In the genomic region with DNA sequence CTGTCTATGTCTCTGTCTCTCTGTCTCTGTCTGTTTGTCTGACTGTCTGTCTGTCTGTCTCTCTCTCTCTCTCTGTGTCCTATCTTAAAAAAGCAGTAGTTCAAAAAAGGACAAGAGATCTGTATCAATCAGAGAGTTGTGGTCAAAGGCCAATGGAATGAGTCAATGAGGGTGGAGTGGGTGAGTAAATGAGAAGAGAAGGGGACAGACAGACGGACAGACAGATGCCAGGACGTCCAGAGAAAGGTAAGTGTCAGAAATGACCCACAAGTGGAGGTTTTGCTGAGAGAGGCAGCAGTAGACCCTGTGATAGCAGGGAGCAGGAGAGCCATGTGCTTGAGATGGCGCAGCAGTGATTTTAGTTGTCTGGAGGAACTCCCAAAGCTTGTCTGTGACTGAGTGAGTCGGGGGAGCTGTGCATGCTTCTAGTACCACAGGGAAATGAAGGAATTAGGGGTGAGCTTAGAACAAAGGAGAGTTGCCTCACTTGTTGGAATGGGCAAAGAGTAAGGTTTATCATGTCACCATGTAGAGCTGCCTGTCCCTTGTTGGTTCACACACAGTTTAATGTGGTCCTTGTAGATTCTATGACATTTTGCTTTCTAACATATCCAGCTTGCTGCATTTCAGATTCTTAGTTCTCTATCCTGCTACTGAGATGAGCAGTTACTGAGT, we compare ENCODE assay signal across 13 mouse cellular contexts. TPM values are rescaled to one million over a fixed set of nuclear protein-coding genes. Genes with fewer than 3 reads are reported as not detected.
A peak's percentile ranks its signal among the peaks of the same experiment; 100 is the strongest.
DNase-seq lines count a peak whose midpoint lies in the region; ATAC-seq and TF ChIP-seq lines count a peak whose summit lies in the region.
"Had no signal": no experiment of that assay in that cellular context is flagged by ENCODE, and none has a peak within 500 bp of the region (broad histone marks: within the 10 kb centered on the region; RNA-seq: fewer than 3 reads in every experiment).

No protein-coding gene starts in this region.

- H3K9me3 ChIP-seq in heart, embryonic 15.5 days (replicated peaks): no peaks in the 10 kb centered on the region
- no peaks in the 10 kb centered on the region for H3K9me3 ChIP-seq in heart, embryonic 10.5 days
- H3K9me3 ChIP-seq in lung, embryonic 16.5 days (ENCODE audit: control insufficient read depth, low read length): no peaks in the 10 kb centered on the region
- H3K9me3 ChIP-seq: hindbrain, embryonic 15.5 days; limb, embryonic 12.5 days had no signal

- peaks cover 90% of the 10 kb centered on the region for H3K79me2 ChIP-seq in myocyte (ENCODE audit: control insufficient read depth, insufficient read depth)

- no peaks in the 10 kb centered on the region for H3K27me3 ChIP-seq in heart, embryonic 15.5 days
- H3K27me3 ChIP-seq in heart, embryonic 10.5 days (ENCODE audit: insufficient read depth, poor library complexity, severe bottlenecking): no peaks in the 10 kb centered on the region
- H3K27me3 ChIP-seq in lung, embryonic 16.5 days (ENCODE audit: control insufficient read depth, insufficient read depth, low read depth, low read length): no peaks in the 10 kb centered on the region
- H3K27me3 ChIP-seq in Patski: no peaks in the 10 kb centered on the region
- H3K27me3 ChIP-seq in myocyte (ENCODE audit: control insufficient read depth, insufficient read depth, insufficient read length): no peaks in the 10 kb centered on the region
- H3K27me3 ChIP-seq: hindbrain, embryonic 15.5 days; limb, embryonic 12.5 days had no signal

- H3K4me1 ChIP-seq in heart, embryonic 15.5 days (replicated peaks): peaks cover 40% of the 10 kb centered on the region
- peaks cover 29% of the 10 kb centered on the region for H3K4me1 ChIP-seq in heart, embryonic 10.5 days
- H3K4me1 ChIP-seq in lung, embryonic 16.5 days (replicated peaks; ENCODE audit: control insufficient read depth, insufficient read depth, low read length): peaks cover 28% of the 10 kb centered on the region

- H3K36me3 ChIP-seq in heart, embryonic 15.5 days: no peaks in the 10 kb centered on the region
- 0 out of 2 replicates have a peak, but pooled peaks cover 4% of the 10 kb centered on the region for H3K36me3 ChIP-seq in heart, embryonic 10.5 days
- H3K36me3 ChIP-seq in lung, embryonic 16.5 days (ENCODE audit: control insufficient read depth, insufficient read depth, low read length): no peaks in the 10 kb centered on the region
- no peaks in the 10 kb centered on the region for H3K36me3 ChIP-seq in myocyte (ENCODE audit: control insufficient read depth, insufficient read depth)
- H3K36me3 ChIP-seq: hindbrain, embryonic 15.5 days; limb, embryonic 12.5 days had no signal

- no peak for ATAC-seq in heart, embryonic 15.5 days (replicated peaks; ENCODE audit: insufficient number of reproducible peaks, insufficient read depth, low FRiP score, low read depth)
- ATAC-seq in lung, embryonic 16.5 days (ENCODE audit: low read depth): peak; percentile 32; the same call in 1 of the 2 replicates
- ATAC-seq in Patski: peak; percentile 18
- ATAC-seq: forebrain, embryonic 16.5 days had no signal

- POLR2A ChIA-PET in Patski (lab: Charles Lee): no interaction called here

- no peak for TF ChIP-seq CTCF in Patski (IDR thresholded peaks at IDR 0.05)

- no peak overlapping the region for H3K4me2 ChIP-seq in heart, embryonic 15.5 days
- H3K4me2 ChIP-seq in lung, embryonic 16.5 days (ENCODE audit: low read depth, low read length): no peak overlapping the region
- peak overlapping the region; percentile 74 for H3K4me2 ChIP-seq in myocyte (ENCODE audit: low read depth)
- H3K4me2 ChIP-seq: hindbrain, embryonic 15.5 days; limb, embryonic 12.5 days had no signal

- H3ac ChIP-seq in myocyte (ENCODE audit: control insufficient read depth, insufficient read length): no peak overlapping the region

- CTCF ChIA-PET in Patski (lab: Charles Lee): interaction anchor here (1.2 to 1.5 kb wide), 3 partner anchors 8 to 30 kb away, joined by 3 to 6 read pairs (median 4); no protein-coding TSS in a partner anchor

- H3K4me3 ChIP-seq in heart, embryonic 15.5 days: no peak overlapping the region
- no peak overlapping the region for H3K4me3 ChIP-seq in heart, embryonic 10.5 days
- H3K4me3 ChIP-seq in lung, embryonic 16.5 days (ENCODE audit: low read length): no peak overlapping the region
- no peak overlapping the region for H3K4me3 ChIP-seq in myocyte
- H3K4me3 ChIP-seq: hindbrain, embryonic 15.5 days; limb, embryonic 12.5 days had no signal

- in situ Hi-C loops in Patski (cut with MboI; ENCODE audit: low pct_unique_long_range_greater_than_20kb): no loop called here

- TF ChIP-seq POLR2A in myocyte (IDR thresholded peaks at IDR 0.05; ENCODE audit: insufficient read length, low read depth): no peak

- DNase-seq in heart, embryonic 10.5 days (ENCODE audit: low spot score): no peak
- DNase-seq in lung, postnatal 14 days: no peak
- DNase-seq in Patski (ENCODE audit: low read depth, low spot score): no peak
- DNase-seq in gastrocnemius, postnatal 10 days: no peak
- DNase-seq in ovary, postnatal 36 days (ENCODE audit: low spot score): no peak
- DNase-seq: kidney, postnatal 14 days; layer of hippocampus, postnatal 36 days had no signal

- WGBS in heart, embryonic 15.5 days: 55% methylated on average over 4 of the region's 4 CpGs
- WGBS in heart, embryonic 10.5 days: 57% methylated on average over 4 of the region's 4 CpGs
- 57% methylated on average over 4 of the region's 4 CpGs for WGBS in lung, embryonic 16.5 days

- H3K27ac ChIP-seq in heart, embryonic 15.5 days: peak overlapping the region; percentile 39; the same call in 1 of the 2 replicates
- no peak overlapping the region for H3K27ac ChIP-seq in heart, embryonic 10.5 days
- peak overlapping the region; percentile 58 for H3K27ac ChIP-seq in lung, embryonic 16.5 days (ENCODE audit: low read length)
- H3K27ac ChIP-seq: hindbrain, embryonic 15.5 days had no signal

- no peak overlapping the region for H3K9ac ChIP-seq in heart, embryonic 15.5 days
- H3K9ac ChIP-seq in lung, embryonic 16.5 days (ENCODE audit: low read length): no peak overlapping the region
- H3K9ac ChIP-seq: hindbrain, embryonic 15.5 days; limb, embryonic 12.5 days had no signal

TF ChIP-seq in myocyte, 11 proteins besides CTCF, POLR2A, EP300 and RAD21:
- TF ChIP-seq REST (IDR thresholded peaks at IDR 0.05; ENCODE audit: insufficient read depth, insufficient read length) (no peak), MAX (IDR thresholded peaks at IDR 0.05; ENCODE audit: low read depth) (no peak), TCF3 (IDR thresholded peaks at IDR 0.05; ENCODE audit: insufficient read length, low read depth) (no peak), MYOG (IDR thresholded peaks at IDR 0.05; ENCODE audit: control insufficient read depth in 1 of 3, insufficient read depth in 1 of 3, insufficient read length in 2 of 3, low read depth in 2 of 3) (no peak), TCF12 (IDR thresholded peaks at IDR 0.05; ENCODE audit: insufficient read depth, poor library complexity, severe bottlenecking) (no peak), CEBPB (IDR thresholded peaks at IDR 0.05; ENCODE audit: insufficient read depth, poor library complexity, severe bottlenecking) (no peak), MYOD1 (IDR thresholded peaks at IDR 0.05; ENCODE audit: control insufficient read depth in 1 of 3, insufficient read length in 2 of 3, low read depth in 2 of 3) (no peak), USF1 (IDR thresholded peaks at IDR 0.05; ENCODE audit: low read depth) (no peak)

RNA-seq across cellular contexts. Expression of a gene that starts 10.2 kb away (rescaled TPM):
- 19.4 and 24.3 TPM in 2 replicates for polyA plus RNA-seq in heart, embryonic 15.5 days (2015; fragmentation: Nextera tagmentation; extraction: Ambion mirVana)
- polyA plus RNA-seq in heart, embryonic 10.5 days (2016; fragmentation: Nextera tagmentation; extraction: Ambion mirVana): 27.4 and 27.5 TPM in 2 replicates
- 48.2 and 49.0 TPM in 2 replicates for polyA plus RNA-seq in lung, embryonic 16.5 days (2015; fragmentation: Nextera tagmentation; extraction: Ambion mirVana)
- polyA plus RNA-seq in Patski (2021) (45.8 TPM), myocyte (2012; fragmentation: generic; extraction: Trizol) (20.4 TPM)
- total RNA-seq in gastrocnemius, postnatal 10 days (2021): 10 to 100 TPM; 34.3 to 36.2 TPM
